Mouse (Mus musculus) stomach, embryonic 14.5 days (tissue): ENCODE data around the gene G430095P16Rik. TPM values are rescaled to one million over a fixed set of nuclear protein-coding genes. Genes with fewer than 3 reads are reported as not detected.

Experiments
- ATAC-seq: fragments of 200-750 bp; cut with Nextera tagmentation; 2 replicates; pipeline ENCODE4 v1.8.0; 2017; ENCODE audit warnings: low read depth, moderate TSS enrichment; ENCODE audit not compliant: insufficient number of reproducible peaks, insufficient read depth, low FRiP score
- H3K27ac ChIP-seq: fragments of 300-500 bp; sonication (generic); 2 replicates; pipeline ENCODE4 v1.5.1; 2014; ENCODE audit warnings: mild to moderate bottlenecking, low read length, moderate library complexity, mixed read lengths
- H3K27me3 ChIP-seq: fragments of 300-500 bp; sonication (generic); 2 replicates; pipeline ENCODE4 v1.6.1; 2014; ENCODE audit warnings: low read length, control low read depth, mixed read lengths; ENCODE audit not compliant: control insufficient read depth, insufficient read depth
- H3K36me3 ChIP-seq: fragments of 300-500 bp; sonication (generic); 2 replicates; pipeline ENCODE4 v1.6.1; 2014; ENCODE audit warnings: mild to moderate bottlenecking, control low read depth, low read length, moderate library complexity, mixed read lengths; ENCODE audit not compliant: control insufficient read depth, insufficient read depth
- H3K4me1 ChIP-seq: fragments of 300-500 bp; sonication (generic); 2 replicates; pipeline ENCODE4 v1.6.1; 2014; ENCODE audit warnings: low read length, control low read depth, mixed read lengths; ENCODE audit not compliant: control insufficient read depth, insufficient read depth
- H3K4me2 ChIP-seq: fragments of 300-500 bp; sonication (generic); replicated peaks from 2 replicates; pipeline ENCODE4 v1.6.1; 2014; ENCODE audit warnings: low read depth, low read length, control low read depth
- H3K4me3 ChIP-seq: fragments of 300-500 bp; sonication (generic); 2 replicates; pipeline ENCODE4 v1.5.1; 2014; ENCODE audit warnings: low read depth, low read length, control low read depth
- H3K9ac ChIP-seq: fragments of 300-500 bp; sonication (generic); replicated peaks from 2 replicates; pipeline ENCODE4 v1.6.1; 2014; ENCODE audit warnings: low read depth, mild to moderate bottlenecking, control low read depth, low read length, moderate library complexity, mixed read lengths
- H3K9me3 ChIP-seq: fragments of 300-500 bp; sonication (generic); 2 replicates; pipeline ENCODE4 v1.6.1; 2016; ENCODE audit warnings: low read depth, low read length, control low read depth; ENCODE audit not compliant: control insufficient read depth
- WGBS: fragments of 180-500 bp; shearing (Covaris S2); extraction: QIAGEN DNeasy Blood & Tissue Kit; methylation state at CpG from one replicate; pipeline ENCODE4 v1.1.7; 2014; 5-methylcytosine and 5-hydroxymethylcytosine counted together
- polyA plus RNA-seq: library from polyadenylated mRNA; unstranded; fragments of >200 nt; fragmentation: Nextera tagmentation; extraction: Ambion mirVana; gene quantifications from 2 replicates; pipeline ENCODE4 v1.2.1, GENCODE M21; 2014

The G430095P16Rik gene
- polyA plus RNA-seq, 1 experiment from 2014 or later: 5.0 TPM

GRCm38 (mm10) chr8:84745032-84745925, 22.5 kb downstream of the G430095P16Rik start:
- 10% methylated on average over 17 of the region's 17 CpGs for WGBS
- Histone ChIP-seq H3K36me3 (no peaks in the 10 kb centered on the region), H3K9me3 (no peaks in the 10 kb centered on the region), H3K4me1 (peaks cover 60% of the 10 kb centered on the region), H3K4me2 (no peak overlapping the region), H3K27me3 (no peaks in the 10 kb centered on the region), H3K9ac (0 out of 2 replicates have a peak overlapping the region, but pooled peaks have one; percentile 10), H3K4me3 (no peak overlapping the region), H3K27ac (peak overlapping the region; percentile 91; the same call in 1 of the 2 replicates)
- ATAC-seq: no peak

GRCm38 (mm10) chr8:84749519-84749918, 26.7 kb downstream of the G430095P16Rik start:
- H3K36me3 ChIP-seq: no peaks in the 10 kb centered on the region
- 0 out of 2 replicates have a peak overlapping the region, but pooled peaks have one; percentile 6 for H3K27ac ChIP-seq
- no peak overlapping the region for H3K4me3 ChIP-seq
- no peak overlapping the region for H3K4me2 ChIP-seq
- H3K4me1 ChIP-seq: peaks cover 18% of the 10 kb centered on the region
- H3K9me3 ChIP-seq: no peaks in the 10 kb centered on the region
- H3K9ac ChIP-seq: no peak overlapping the region
- no peaks in the 10 kb centered on the region for H3K27me3 ChIP-seq
- 74% methylated on average over 16 of the region's 16 CpGs for WGBS
- no peak for ATAC-seq

DNA sequence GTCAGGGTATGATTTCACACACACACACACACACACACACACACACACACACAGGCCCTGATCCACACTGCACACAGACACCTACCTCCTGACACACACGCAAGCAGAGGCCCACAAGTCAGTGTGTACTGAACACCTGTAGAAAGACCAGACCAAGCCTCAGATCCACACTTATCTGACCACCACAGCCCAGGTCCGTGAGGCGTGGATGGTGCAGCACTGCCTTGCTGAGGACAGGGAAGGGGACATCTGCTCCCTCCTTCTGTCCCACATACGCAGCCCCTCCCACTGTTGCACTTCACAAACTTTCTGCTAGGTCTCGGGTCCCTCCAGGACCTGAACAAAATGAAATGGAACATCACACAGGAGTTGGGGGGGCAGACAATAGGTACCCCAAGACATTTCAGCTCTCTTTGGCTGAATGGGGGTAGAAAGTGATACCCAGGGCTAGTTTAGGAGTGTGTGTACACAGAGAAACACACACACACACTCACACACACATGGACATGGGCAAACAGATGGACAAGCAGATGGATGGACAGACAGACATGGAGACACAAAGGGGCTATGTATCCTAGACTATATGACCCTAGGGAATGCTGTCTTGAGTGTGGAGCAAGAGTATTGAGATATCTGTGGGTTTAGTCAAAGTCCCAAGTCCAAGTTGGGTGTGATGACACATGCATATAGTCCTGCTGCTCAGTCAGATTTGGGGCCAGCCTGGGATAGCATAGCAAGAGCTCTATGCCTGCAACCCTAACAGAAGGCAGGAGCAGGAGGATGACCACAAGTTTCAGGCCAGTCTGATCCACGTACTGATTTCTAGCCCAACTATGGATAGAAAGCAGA, 30.2 kb downstream of the G430095P16Rik start:
- H3K4me1 ChIP-seq: peaks cover 6% of the 10 kb centered on the region; the same call in 1 of the 2 replicates
- no peak overlapping the region for H3K4me2 ChIP-seq
- H3K27me3 ChIP-seq: no peaks in the 10 kb centered on the region
- H3K9ac ChIP-seq: no peak overlapping the region
- no peak for ATAC-seq
- H3K36me3 ChIP-seq: no peaks in the 10 kb centered on the region; the same call in none of the 2 replicates
- 68% methylated on average over 6 of the region's 6 CpGs for WGBS
- no peaks in the 10 kb centered on the region for H3K9me3 ChIP-seq
- no peak overlapping the region for H3K4me3 ChIP-seq
- H3K27ac ChIP-seq: no peak overlapping the region

DNA sequence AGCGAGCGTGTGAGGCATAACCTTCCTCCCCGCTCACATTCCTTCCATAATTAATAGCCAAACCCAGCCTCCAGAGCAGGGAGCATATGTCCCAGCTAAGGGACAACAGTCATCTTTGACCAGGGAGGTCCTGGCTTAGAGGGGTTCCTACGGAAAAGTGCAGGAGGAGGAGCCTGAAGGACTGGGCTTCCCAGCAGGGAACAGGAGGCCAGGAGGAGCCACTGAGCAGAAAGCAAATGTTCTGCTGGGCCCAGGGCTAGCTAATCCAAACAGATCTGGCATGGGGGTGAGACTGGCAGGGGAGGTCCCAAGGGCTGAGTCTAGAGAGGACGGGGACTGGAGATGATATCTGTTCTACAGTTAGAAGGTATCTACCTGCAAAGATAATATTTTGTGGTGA, 34.7 kb downstream of the G430095P16Rik start:
- no peak overlapping the region for H3K9ac ChIP-seq
- no peaks in the 10 kb centered on the region for H3K27me3 ChIP-seq
- H3K4me1 ChIP-seq: peaks cover 13% of the 10 kb centered on the region; the same call in 1 of the 2 replicates

DNA sequence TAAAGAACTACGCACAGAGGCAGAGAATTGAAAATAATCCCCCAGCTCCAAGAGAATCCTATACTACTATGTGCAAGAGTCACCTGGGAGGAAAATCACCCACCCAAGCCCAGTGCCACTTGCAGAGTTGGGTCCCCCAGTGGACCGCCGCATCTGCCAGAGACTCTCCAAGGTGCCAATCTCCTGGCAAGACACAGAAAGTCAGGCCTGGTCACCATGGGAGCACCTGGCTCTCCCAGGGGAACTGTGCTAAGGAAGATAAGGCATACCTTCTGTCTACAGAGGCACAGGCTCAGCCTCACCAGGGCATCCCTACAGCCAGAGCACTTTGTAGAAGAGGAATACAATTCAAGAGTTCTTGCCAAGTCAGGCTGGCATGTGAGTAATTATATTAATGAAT, 35.5 kb downstream of the G430095P16Rik start:
- Histone ChIP-seq H3K4me2 (no peak overlapping the region), H3K27ac (no peak overlapping the region), H3K9ac (no peak overlapping the region), H3K27me3 (no peaks in the 10 kb centered on the region), H3K4me1 (peaks cover 13% of the 10 kb centered on the region; the same call in 1 of the 2 replicates), H3K4me3 (no peak overlapping the region), H3K9me3 (no peaks in the 10 kb centered on the region), H3K36me3 (no peaks in the 10 kb centered on the region; the same call in none of the 2 replicates)
- ATAC-seq: no peak
- 97% methylated on average over 3 of the region's 3 CpGs for WGBS

More for the DNA sequence above, 34.7 kb downstream of the G430095P16Rik start:
- Histone ChIP-seq H3K4me3 (no peak overlapping the region), H3K4me2 (no peak overlapping the region), H3K27ac (no peak overlapping the region), H3K9me3 (no peaks in the 10 kb centered on the region), H3K36me3 (no peaks in the 10 kb centered on the region; the same call in none of the 2 replicates)
- 27% methylated on average over 5 of the region's 5 CpGs for WGBS
- ATAC-seq: no peak

DNA sequence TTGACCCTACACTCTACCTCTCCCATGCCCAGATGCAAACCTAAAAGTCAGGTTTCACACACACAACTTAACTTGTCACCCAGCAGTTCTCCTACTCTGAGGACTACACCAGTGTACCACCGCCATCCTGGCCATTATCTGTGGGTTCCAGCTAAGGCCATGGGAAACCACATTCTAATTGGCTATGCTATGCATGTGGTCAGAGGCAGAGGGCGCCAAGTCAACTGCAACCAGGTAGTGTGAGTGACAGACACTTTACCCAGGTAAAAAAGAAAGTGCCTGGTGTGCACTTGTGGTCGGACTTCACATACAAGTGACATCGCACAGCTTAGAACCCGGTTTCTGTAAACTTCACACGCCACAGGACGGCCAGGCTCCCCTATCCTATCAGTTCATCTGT, 36.3 kb downstream of the G430095P16Rik start:
- peaks cover 18% of the 10 kb centered on the region; the same call in 1 of the 2 replicates for H3K4me1 ChIP-seq
- no peak overlapping the region for H3K27ac ChIP-seq
- 65% methylated on average over 7 of the region's 7 CpGs for WGBS
- H3K9ac ChIP-seq: no peak overlapping the region
- no peak overlapping the region for H3K4me3 ChIP-seq
- no peak for ATAC-seq
- no peaks in the 10 kb centered on the region; the same call in none of the 2 replicates for H3K36me3 ChIP-seq
- H3K4me2 ChIP-seq: no peak overlapping the region
- H3K9me3 ChIP-seq: no peaks in the 10 kb centered on the region
- 0 out of 2 replicates have a peak, but pooled peaks cover 3% of the 10 kb centered on the region for H3K27me3 ChIP-seq

GRCm38 (mm10) chr8:84759718-84760117, 36.9 kb downstream of the G430095P16Rik start:
- Histone ChIP-seq H3K4me1 (peaks cover 22% of the 10 kb centered on the region; the same call in 1 of the 2 replicates), H3K36me3 (no peaks in the 10 kb centered on the region; the same call in none of the 2 replicates), H3K4me2 (no peak overlapping the region), H3K27ac (no peak overlapping the region), H3K9ac (no peak overlapping the region), H3K9me3 (no peaks in the 10 kb centered on the region), H3K4me3 (no peak overlapping the region), H3K27me3 (0 out of 2 replicates have a peak, but pooled peaks cover 3% of the 10 kb centered on the region)
- WGBS: 88% methylated on average over 10 of the region's 10 CpGs
- no peak for ATAC-seq

DNA sequence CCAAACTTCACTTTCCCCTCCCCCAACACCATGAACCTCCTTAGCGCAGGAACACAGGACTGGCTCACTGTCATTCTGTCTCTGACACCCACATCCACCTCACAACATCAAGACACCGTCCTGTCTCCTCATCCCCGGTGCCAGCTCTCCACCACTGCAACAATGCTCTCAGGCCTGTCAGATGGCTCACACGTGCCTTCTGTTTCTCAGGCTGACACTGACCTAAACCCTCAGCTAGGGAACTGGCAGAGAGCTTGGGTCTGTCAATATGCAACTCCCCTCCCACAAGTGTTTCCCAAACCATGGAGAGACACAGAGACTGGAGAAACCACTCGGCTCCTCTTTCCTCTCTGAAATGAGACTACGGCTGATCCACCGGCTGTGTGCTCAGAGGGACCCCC, 37.6 kb downstream of the G430095P16Rik start:
- no peaks in the 10 kb centered on the region for H3K9me3 ChIP-seq
- H3K4me3 ChIP-seq: no peak overlapping the region
- H3K9ac ChIP-seq: no peak overlapping the region
- no peaks in the 10 kb centered on the region; the same call in none of the 2 replicates for H3K36me3 ChIP-seq
- no peak overlapping the region for H3K27ac ChIP-seq
- peaks cover 22% of the 10 kb centered on the region; the same call in 1 of the 2 replicates for H3K4me1 ChIP-seq
- WGBS: 58% methylated on average over 7 of the region's 7 CpGs
- no peak for ATAC-seq
- no peak overlapping the region for H3K4me2 ChIP-seq
- 0 out of 2 replicates have a peak, but pooled peaks cover 3% of the 10 kb centered on the region for H3K27me3 ChIP-seq
